Mouse (Mus musculus) lung, embryonic 15.5 days (tissue): Measurements from ENCODE around the gene Top3b. TPM values are rescaled to one million over a fixed set of nuclear protein-coding genes. Genes with fewer than 3 reads are reported as not detected.
A peak's percentile ranks its signal among the peaks of the same experiment; 100 is the strongest.

Experiments used
- ATAC-seq: fragments of 200-750 bp; cut with Nextera tagmentation; 2 replicates; pipeline ENCODE4 v1.8.0; 2017; ENCODE audit warnings: moderate number of reproducible peaks, borderline replicate concordance; ENCODE audit not compliant: low FRiP score, low TSS enrichment; ENCODE audit errors: extremely low read depth
- H3K27ac ChIP-seq: fragments of 300-500 bp; sonication (generic); 2 replicates; pipeline ENCODE4 v1.5.1; 2015; ENCODE audit warnings: moderate library complexity, mild to moderate bottlenecking, inconsistent platforms
- H3K27me3 ChIP-seq: fragments of 300-500 bp; sonication (generic); 2 replicates; pipeline ENCODE4 v1.6.1; 2015; ENCODE audit warnings: inconsistent platforms
- H3K36me3 ChIP-seq: fragments of 300-500 bp; sonication (generic); 2 replicates; pipeline ENCODE4 v1.6.1; 2015; ENCODE audit warnings: inconsistent platforms
- H3K4me1 ChIP-seq: fragments of 300-500 bp; sonication (generic); 2 replicates; pipeline ENCODE4 v1.6.1; 2015; ENCODE audit warnings: inconsistent platforms
- H3K4me2 ChIP-seq: fragments of 300-500 bp; sonication (generic); 2 replicates; pipeline ENCODE4 v1.6.1; 2015; ENCODE audit warnings: inconsistent platforms, mild to moderate bottlenecking, moderate library complexity
- H3K4me3 ChIP-seq: fragments of 300-500 bp; sonication (generic); 2 replicates; pipeline ENCODE4 v1.5.1; 2015; ENCODE audit warnings: mild to moderate bottlenecking, inconsistent platforms
- H3K9ac ChIP-seq: fragments of 300-500 bp; sonication (generic); 2 replicates; pipeline ENCODE4 v1.6.1; 2015; ENCODE audit warnings: inconsistent platforms
- H3K9me3 ChIP-seq: fragments of 300-500 bp; sonication (generic); 2 replicates; pipeline ENCODE4 v1.6.1; 2016; ENCODE audit warnings: inconsistent platforms
- WGBS: fragments of 180-500 bp; shearing (Covaris S2); methylation state at CpG from one replicate; pipeline ENCODE4 v1.1.7; 2015; 5-methylcytosine and 5-hydroxymethylcytosine counted together
- polyA plus RNA-seq: library from polyadenylated mRNA; unstranded; fragments of >200 nt; fragmentation: Nextera tagmentation; extraction: Ambion mirVana; gene quantifications from 2 replicates; pipeline ENCODE4 v1.2.1, GENCODE M21; 2015

The Top3b gene
- polyA plus RNA-seq, 1 experiment from 2014 or later: 69.9 TPM

DNA sequence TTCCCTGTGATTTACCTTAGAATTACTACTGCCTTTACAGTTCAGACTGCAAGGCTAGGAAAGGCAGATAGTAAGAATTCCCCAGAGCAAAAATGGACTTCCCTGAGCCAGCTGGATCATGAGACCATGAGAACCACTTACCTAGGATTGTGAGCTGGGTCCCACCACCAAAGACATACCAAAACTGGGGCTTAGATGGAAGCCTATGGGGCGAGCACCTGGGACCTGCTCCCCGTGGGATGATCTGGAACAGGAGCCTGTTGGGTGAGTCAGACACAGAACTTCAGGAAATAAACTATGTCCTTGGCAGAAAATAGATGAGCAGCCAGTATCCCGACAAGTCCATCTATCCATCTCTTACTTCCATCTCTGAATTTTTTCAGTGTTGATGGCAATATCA, 8.2 kb upstream of the Top3b start:
- 64% methylated on average over 3 of the region's 3 CpGs for WGBS
- H3K4me2 ChIP-seq: no peak overlapping the region
- ATAC-seq: no peak

DNA sequence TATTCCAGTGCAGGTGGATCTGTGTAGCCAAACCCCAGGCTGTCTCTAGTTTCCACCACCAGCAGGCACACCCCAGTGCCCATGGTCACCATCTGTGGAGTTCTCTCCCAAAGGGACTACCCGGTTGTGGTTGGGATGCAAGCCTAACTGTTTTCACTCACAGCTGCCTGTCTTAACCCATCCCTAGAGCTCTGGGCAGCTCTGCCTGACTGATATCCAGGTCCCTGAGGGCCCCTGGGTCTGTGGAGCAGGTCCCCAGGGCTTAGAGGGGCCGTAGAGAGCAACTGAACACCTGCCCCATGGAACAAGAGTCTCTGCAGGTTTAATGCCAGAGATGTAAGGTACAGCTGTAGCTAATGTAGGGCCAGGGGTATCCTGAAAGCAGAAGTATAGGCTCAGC, 6.6 kb upstream of the Top3b start, which contains the start of gene Igll1:
TSS of gene Igll1 (minus strand) at position 8 of the 400 bp plus-strand sequence.
- Histone ChIP-seq H3K36me3 (no peaks in the 10 kb centered on the region), H3K27ac (no peak within 1 kb of the TSS), H3K4me1 (no peaks in the 10 kb centered on the region), H3K27me3 (no peaks in the 10 kb centered on the region), H3K9me3 (no peaks in the 10 kb centered on the region), H3K4me3 (no peak within 1 kb of the TSS), H3K4me2 (no peak within 1 kb of the TSS), H3K9ac (no peak within 1 kb of the TSS)
- 75% methylated on average over 2 of the region's 2 CpGs for WGBS
- no peak for ATAC-seq

More for the DNA sequence above, 8.2 kb upstream of the Top3b start:
- H3K4me3 ChIP-seq: no peak overlapping the region
- H3K9me3 ChIP-seq: no peaks in the 10 kb centered on the region
- no peaks in the 10 kb centered on the region for H3K36me3 ChIP-seq
- no peak overlapping the region for H3K27ac ChIP-seq
- no peaks in the 10 kb centered on the region for H3K27me3 ChIP-seq
- no peaks in the 10 kb centered on the region for H3K4me1 ChIP-seq
- H3K9ac ChIP-seq: no peak overlapping the region

DNA sequence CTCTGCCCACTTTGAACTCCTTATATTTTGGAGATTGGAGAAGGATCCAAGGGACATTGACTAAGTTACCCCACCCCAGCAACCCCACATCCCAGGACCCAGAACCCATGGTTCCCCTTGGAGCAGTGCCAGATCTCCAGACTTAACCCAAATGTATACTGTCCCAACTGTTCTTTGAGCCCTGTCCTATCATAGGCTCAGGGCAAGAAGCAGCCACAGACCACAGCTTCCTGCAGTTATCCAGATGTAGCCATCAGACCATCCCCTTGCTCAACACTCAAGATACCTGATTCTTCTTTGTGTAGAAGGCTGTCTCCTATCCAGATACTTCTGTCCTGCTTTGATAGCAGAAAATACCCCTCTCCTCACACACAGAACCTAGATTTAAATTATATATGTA, 5.3 kb upstream of the Top3b start:
- Histone ChIP-seq H3K9me3 (no peaks in the 10 kb centered on the region), H3K27me3 (no peaks in the 10 kb centered on the region), H3K9ac (no peak overlapping the region), H3K27ac (no peak overlapping the region), H3K4me2 (no peak overlapping the region), H3K4me1 (0 out of 2 replicates have a peak, but pooled peaks cover 2% of the 10 kb centered on the region), H3K4me3 (no peak overlapping the region), H3K36me3 (no peaks in the 10 kb centered on the region)
- ATAC-seq: no peak

DNA sequence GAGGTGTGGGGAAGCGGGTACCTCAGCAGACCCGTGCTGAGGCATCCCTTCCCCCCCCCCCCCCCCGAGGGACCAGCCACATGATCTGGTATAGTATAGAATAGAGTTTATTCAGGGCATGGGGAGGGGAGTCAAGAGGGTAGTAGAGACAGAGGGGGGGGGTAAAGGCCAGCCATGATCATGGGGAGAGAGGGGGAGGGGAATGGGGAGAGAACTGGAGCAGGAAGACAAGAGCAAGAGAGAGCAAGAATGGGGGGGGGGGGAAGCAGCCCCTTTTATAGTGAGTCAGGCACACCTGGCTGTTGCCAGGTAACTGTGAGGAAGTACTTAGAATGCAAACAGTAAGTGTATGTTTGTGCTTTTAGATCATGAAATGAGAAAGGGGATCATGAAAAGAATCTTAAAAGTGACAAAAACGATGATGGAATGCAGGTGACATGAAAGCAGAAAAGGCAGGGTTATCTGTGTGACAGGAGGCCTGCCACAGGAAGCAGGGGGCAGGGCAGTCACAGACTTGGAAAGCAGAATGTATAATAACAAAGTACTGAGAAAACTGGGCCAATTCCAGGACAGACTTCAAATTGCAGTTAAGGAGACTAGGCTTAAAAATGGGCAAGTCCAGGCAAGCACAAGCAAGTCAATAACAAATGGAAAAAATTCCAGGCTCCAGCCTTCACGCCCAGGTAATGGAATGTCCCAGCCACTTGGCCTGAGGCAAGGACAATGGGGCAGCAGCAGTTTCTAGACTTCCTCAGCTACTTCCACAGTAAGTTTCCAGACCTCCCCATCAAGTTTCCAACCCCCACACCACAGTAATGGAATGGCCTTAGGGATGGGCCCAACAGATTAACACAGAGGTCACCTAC, 4.6 kb upstream of the Top3b start:
- Histone ChIP-seq H3K9ac (no peak overlapping the region), H3K4me3 (no peak overlapping the region), H3K27me3 (no peaks in the 10 kb centered on the region), H3K36me3 (no peaks in the 10 kb centered on the region), H3K4me2 (no peak overlapping the region), H3K9me3 (no peaks in the 10 kb centered on the region), H3K4me1 (0 out of 2 replicates have a peak, but pooled peaks cover 3% of the 10 kb centered on the region), H3K27ac (peak overlapping the region; percentile 63; the same call in 1 of the 2 replicates)
- ATAC-seq: no peak
- 26% methylated on average over 4 of the region's 5 CpGs for WGBS

DNA sequence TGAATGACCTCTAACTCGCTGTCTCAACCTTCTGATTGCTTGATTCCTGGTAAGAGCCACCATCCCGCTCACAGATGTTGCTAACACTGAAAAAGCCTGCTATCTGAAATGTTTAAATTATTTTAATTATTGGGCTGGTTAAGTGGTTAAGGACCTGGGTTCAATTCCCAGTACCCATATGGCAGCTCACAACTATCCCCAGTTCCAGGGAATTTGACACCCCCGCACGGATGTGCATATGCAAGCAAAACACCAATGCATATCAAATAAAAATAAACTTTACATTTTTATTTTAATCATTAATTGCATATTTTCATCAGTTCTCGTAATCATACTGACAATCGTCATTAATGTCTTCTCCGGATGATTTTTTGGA, 307 bp upstream of the Top3b start:
- Histone ChIP-seq H3K27ac (peak overlapping the region; percentile 96), H3K36me3 (peaks cover 4% of the 10 kb centered on the region; the same call in 1 of the 2 replicates), H3K27me3 (no peaks in the 10 kb centered on the region), H3K4me2 (peak overlapping the region; percentile 61), H3K4me1 (peaks cover 16% of the 10 kb centered on the region), H3K9ac (peak overlapping the region; percentile 90), H3K9me3 (no peaks in the 10 kb centered on the region), H3K4me3 (peak overlapping the region; percentile 68)
- no peak for ATAC-seq
- WGBS: 35% methylated on average over 7 of the region's 7 CpGs

DNA sequence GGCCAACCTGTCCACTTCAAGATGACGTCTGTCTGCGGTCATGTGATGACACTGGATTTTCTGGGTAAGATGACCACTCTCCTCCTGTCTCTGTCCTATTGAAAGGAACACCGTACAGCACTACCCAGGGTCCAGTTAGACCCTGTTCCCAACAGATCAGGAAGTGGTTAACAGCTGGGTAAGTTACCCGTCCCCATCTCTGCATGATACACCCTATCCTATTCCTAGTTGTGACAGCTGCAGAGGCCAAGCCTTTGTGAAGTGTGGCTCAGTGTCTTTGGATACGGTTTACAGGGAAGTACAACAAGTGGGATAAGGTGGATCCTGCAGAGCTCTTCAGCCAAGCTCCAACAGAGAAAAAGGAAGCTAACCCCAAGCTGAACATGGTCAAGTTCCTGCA, 8.5 kb downstream of the Top3b start:
- Histone ChIP-seq H3K9ac (no peak overlapping the region), H3K36me3 (peaks cover 86% of the 10 kb centered on the region), H3K27me3 (no peaks in the 10 kb centered on the region), H3K4me1 (no peaks in the 10 kb centered on the region), H3K4me3 (no peak overlapping the region), H3K9me3 (no peaks in the 10 kb centered on the region), H3K4me2 (no peak overlapping the region), H3K27ac (no peak overlapping the region)
- 86% methylated on average over 5 of the region's 5 CpGs for WGBS
- ATAC-seq: no peak

DNA sequence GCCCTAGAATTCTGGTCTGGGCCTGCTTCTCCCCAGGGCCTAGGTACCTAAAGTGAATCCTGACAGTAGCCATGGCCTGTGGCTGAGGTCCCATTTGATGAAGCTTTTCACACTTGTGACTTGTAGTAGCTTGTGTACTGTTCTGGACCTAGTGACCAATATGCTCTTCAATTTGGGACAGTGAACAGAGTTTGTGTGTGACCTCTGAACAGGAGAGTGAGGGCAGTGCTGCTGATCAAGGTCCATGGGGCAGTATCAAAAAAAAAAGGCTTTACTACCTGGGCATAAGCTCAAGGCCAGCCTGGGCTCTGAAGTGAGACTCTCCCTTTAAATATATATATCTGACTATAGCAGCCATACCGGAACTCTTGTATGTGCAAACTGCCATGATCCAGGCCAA, 17.8 kb downstream of the Top3b start:
- WGBS: 92% methylated on average over 1 of the region's 1 CpGs
- no peak for ATAC-seq
- no peak overlapping the region for H3K9ac ChIP-seq
- no peaks in the 10 kb centered on the region for H3K27me3 ChIP-seq
- H3K4me1 ChIP-seq: no peaks in the 10 kb centered on the region
- no peak overlapping the region for H3K27ac ChIP-seq
- H3K4me3 ChIP-seq: no peak overlapping the region
- no peak overlapping the region for H3K4me2 ChIP-seq
- H3K36me3 ChIP-seq: peaks cover 99% of the 10 kb centered on the region
- H3K9me3 ChIP-seq: no peaks in the 10 kb centered on the region

DNA sequence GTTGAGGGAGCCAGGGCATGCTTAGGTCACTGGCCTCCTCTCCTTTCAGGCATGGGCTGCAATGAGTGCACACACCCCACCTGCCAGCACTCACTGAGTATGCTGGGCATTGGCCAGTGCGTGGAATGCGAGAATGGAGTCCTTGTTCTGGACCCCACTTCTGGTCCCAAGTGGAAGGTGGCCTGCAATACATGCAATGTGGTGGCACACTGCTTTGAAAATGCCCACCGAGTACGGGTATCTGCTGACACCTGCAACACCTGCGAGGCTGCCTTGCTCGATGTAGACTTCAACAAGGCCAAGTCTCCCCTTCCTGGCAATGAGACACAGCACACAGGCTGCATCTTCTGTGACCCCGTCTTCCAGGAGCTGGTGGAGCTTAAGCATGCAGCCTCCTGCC, 21.8 kb downstream of the Top3b start:
- H3K4me3 ChIP-seq: no peak overlapping the region
- no peak overlapping the region for H3K9ac ChIP-seq
- 95% methylated on average over 7 of the region's 7 CpGs for WGBS
- no peak overlapping the region for H3K27ac ChIP-seq
- H3K27me3 ChIP-seq: no peaks in the 10 kb centered on the region
- no peak overlapping the region for H3K4me2 ChIP-seq
- no peaks in the 10 kb centered on the region for H3K9me3 ChIP-seq
- no peak for ATAC-seq
- H3K4me1 ChIP-seq: peaks cover 6% of the 10 kb centered on the region
- H3K36me3 ChIP-seq: peaks cover 70% of the 10 kb centered on the region

DNA sequence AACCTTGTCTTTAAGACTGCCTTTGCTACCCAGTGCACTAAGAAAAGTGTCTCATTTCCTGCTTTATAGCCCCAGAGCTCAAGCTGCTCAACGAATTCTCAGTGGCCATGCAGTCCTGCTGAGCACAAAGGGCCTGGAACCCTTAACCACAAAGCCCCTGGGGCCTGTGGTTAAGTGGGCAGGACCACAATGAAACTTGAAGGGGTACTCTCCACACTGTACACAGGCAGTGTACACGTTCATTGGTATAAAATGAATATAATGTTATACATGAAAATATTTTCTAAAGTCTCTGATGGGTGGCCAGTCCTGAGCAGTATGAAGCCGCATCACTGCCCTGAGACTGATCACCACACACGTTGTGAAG, 25.5 kb downstream of the Top3b start:
- ATAC-seq: no peak; the same call in 1 of the 2 replicates

DNA sequence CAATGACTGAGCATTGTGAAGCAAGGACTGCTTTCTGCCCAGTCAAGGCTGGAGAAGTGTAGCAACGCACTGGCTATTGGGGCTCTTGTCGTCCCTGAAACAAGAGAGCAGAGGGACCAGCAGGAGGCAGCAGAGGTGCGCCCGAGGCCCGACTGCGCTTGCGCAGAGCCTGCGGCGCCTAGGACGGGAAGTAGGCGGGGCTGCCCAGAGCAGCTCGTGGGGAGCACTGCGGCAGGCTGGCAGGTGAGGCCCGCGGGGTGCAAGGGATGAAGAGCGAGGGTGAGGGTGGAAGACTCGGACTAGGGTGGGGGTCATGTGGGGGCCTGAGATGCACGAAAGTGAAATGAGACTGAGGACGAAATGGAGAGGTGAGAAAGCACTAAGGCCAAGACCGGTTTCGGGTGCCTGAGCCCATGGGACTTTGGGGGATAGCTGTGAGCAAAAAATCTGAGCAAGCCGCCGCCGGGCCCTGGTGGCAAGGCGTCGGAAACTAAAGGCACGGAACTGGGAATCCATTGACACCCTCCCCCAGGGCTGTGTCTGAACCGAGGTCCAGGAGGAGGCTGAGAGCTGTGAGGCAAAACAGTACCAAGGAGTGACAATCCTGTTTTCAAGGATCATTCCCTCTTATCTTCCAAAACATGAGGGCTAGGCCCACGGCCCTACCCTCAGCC, 26.0 kb downstream of the Top3b start, which contains the start of gene Ppm1f:
TSS of gene Ppm1f (plus strand) at position 88 of the 674 bp plus-strand sequence.
- peaks cover 28% of the 10 kb centered on the region for H3K36me3 ChIP-seq
- H3K4me3 ChIP-seq: peak within 1 kb of the TSS; percentile 66
- peak within 1 kb of the TSS; percentile 79 for H3K4me2 ChIP-seq
- H3K4me1 ChIP-seq: peaks cover 13% of the 10 kb centered on the region
- H3K27me3 ChIP-seq: no peaks in the 10 kb centered on the region
- peak within 1 kb of the TSS; percentile 71 for H3K9ac ChIP-seq
- H3K27ac ChIP-seq: peak within 1 kb of the TSS; percentile 26; the same call in 1 of the 2 replicates
- ATAC-seq: peak; percentile 93
- no peaks in the 10 kb centered on the region for H3K9me3 ChIP-seq
- WGBS: under 1% methylated on average over 29 of the region's 29 CpGs

More for the DNA sequence above, 25.5 kb downstream of the Top3b start:
- H3K36me3 ChIP-seq: peaks cover 34% of the 10 kb centered on the region
- peak overlapping the region; percentile 66; the same call in 1 of the 2 replicates for H3K4me3 ChIP-seq
- no peaks in the 10 kb centered on the region for H3K27me3 ChIP-seq
- H3K4me2 ChIP-seq: no peak overlapping the region; the same call in 1 of the 2 replicates
- H3K4me1 ChIP-seq: peaks cover 13% of the 10 kb centered on the region
- H3K9ac ChIP-seq: no peak overlapping the region
- no peak overlapping the region for H3K27ac ChIP-seq
- H3K9me3 ChIP-seq: no peaks in the 10 kb centered on the region
- WGBS: 31% methylated on average over 4 of the region's 4 CpGs

DNA sequence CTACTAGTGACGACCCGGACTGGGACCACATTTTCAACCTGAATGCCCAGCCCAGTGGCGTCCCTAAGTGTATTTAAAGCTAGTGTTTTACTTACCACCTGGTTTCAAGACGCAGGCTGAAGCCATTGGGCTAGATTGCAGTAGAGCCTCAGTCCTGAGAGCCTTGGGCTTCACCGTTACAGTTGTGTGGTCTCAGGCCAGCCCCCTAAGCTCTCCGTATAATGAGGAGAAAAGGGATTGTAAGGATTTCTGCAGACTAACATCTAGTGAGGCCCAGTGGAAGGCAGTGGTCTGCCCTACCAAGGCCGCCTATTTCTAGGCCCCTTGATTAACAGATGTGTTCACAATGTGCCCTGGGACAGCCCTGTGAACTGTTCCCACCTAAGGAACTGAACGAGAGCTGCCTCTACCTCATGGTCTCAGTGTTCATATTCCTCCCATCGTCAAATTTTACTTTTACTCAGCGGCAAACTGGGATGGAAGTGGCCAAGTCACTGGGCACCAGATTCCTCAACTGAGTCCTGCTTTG, 26.6 kb downstream of the Top3b start:
- H3K36me3 ChIP-seq: peaks cover 22% of the 10 kb centered on the region
- peaks cover 13% of the 10 kb centered on the region for H3K4me1 ChIP-seq
- H3K9ac ChIP-seq: peak overlapping the region; percentile 71
- H3K4me2 ChIP-seq: peak overlapping the region; percentile 79
- peak overlapping the region; percentile 26; the same call in 1 of the 2 replicates for H3K27ac ChIP-seq
- no peaks in the 10 kb centered on the region for H3K9me3 ChIP-seq
- no peaks in the 10 kb centered on the region for H3K27me3 ChIP-seq
- ATAC-seq: no peak
- WGBS: 19% methylated on average over 10 of the region's 10 CpGs
- peak overlapping the region; percentile 66 for H3K4me3 ChIP-seq

DNA sequence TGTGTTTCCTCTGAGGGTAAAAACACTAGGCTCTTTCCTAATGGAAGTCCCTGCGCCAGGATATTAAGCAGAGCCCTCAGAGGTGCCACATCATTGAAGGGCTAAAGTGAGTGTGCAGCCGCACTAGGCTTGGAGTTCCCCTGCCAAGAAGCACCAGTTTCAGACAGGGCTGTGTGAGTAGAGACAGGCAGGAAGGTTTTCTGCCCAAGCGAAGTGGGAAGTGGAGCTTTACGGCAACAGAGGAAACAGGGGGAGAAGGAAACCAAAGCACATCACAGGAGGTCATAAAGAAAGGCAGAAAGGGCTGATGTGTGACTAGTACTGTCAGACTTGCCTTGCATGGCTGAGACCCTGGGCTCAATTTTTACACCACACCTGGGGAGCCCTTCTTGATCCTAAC, 31.8 kb downstream of the Top3b start:
- H3K4me2 ChIP-seq: no peak overlapping the region
- peaks cover 8% of the 10 kb centered on the region for H3K4me1 ChIP-seq
- no peaks in the 10 kb centered on the region for H3K9me3 ChIP-seq
- no peak overlapping the region for H3K9ac ChIP-seq
- no peaks in the 10 kb centered on the region for H3K27me3 ChIP-seq
- WGBS: 75% methylated on average over 4 of the region's 4 CpGs
- H3K4me3 ChIP-seq: no peak overlapping the region
- H3K27ac ChIP-seq: peak overlapping the region; percentile 34; the same call in 1 of the 2 replicates
- peaks cover 22% of the 10 kb centered on the region for H3K36me3 ChIP-seq
- ATAC-seq: no peak
